Mouse (Mus musculus) urinary bladder, postnatal 4 days (tissue): ENCODE measurements at regions not wholly inside any gene's neighbourhood (a gene's known extent, or its start where the extent isn't known, plus 50 kb on each side); places are given as distances from the start of the nearest gene placed in this dataset.
A peak's percentile ranks its signal among the peaks of the same experiment; 100 is the strongest.
"Not testable (repeated sequence)": the region's sequence is repeated elsewhere in the genome, so short reads cannot be mapped to it uniquely, and the experiment has no call there.

Experiments used
- DNase-seq, 2 experiments: peaks; one replicate each; pipeline ENCODE4 v3.0.0; 2021 to 2022; ENCODE audit warnings: low spot score in 2 of 2

- no peak for DNase-seq
These were observed 68.1 kb upstream of the Adamts18 start for GRCm38 (mm10) chr8:113916649-113917048.

- DNase-seq: no peak
These were observed 68.7 kb upstream of the Adamts18 start for GRCm38 (mm10) chr8:113917197-113917596.

DNA sequence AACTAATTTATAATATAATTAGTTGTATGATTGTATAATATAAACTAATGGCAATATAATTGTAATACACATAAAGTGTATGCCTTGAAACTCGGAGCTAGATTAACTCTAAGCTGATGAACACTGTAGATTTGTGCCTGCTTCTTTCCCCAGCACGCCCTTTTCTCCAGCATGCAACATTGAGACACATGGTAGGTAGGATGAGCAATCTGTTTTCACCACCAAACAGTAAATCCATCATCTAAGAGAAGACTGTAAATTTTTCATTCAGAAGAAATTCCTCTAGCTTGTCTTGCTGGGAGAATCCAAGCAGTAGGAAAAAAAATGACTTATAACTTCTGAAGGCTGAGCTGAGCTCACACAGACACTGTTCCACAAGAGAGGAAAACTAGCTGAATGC, 71.8 kb upstream of the Adamts18 start:
- DNase-seq: no peak

- no peak for DNase-seq
These were observed 74.8 kb upstream of the Adamts18 start for GRCm38 (mm10) chr8:113923381-113923780.

DNA sequence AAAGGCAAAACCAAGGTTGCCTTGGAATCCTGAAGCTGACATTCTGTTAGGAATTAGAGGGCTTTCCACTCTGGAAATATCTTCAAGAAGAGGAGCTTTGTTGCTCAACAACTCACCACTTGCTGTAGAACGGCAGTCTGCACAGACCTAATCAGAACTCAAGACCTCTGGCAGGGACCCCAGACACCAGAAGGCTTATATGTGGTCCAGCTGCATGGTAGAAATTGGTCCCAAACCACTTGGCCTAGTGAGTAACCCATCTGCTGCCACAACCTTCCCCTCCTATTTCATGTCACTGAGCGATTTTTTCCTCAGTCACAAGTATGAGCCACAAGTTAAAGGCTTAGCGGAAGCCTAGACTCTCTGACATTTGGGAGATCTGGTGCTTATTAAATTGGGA, 105.2 kb upstream of the Adamts18 start:
- no peak for DNase-seq

GRCm38 (mm10) chr8:113956439-113957043, 108.0 kb upstream of the Adamts18 start:
- DNase-seq: no peak

- no peak for DNase-seq
These were observed 109.3 kb upstream of the Adamts18 start for GRCm38 (mm10) chr8:113957821-113958220.

DNA sequence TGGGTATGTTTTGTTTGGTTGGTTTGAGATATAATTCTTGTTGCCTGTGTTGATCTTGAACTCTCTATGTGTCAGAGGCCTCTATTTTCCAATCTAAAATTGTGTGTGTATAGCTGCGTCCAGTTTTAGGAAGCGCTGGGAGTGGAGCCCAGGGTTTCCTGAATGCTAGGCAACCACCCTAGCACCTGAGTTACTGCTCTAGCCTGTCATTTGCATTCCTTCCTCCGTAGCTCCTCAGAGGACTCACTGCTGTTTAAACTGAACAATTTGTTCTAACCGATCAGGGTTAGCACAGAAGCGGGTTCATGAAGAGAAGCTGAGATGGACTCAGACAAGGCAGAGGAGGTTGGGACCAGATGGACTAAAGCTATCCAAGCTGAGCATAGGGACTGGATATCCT, 127.3 kb upstream of the Adamts18 start:
- DNase-seq: no peak

DNA sequence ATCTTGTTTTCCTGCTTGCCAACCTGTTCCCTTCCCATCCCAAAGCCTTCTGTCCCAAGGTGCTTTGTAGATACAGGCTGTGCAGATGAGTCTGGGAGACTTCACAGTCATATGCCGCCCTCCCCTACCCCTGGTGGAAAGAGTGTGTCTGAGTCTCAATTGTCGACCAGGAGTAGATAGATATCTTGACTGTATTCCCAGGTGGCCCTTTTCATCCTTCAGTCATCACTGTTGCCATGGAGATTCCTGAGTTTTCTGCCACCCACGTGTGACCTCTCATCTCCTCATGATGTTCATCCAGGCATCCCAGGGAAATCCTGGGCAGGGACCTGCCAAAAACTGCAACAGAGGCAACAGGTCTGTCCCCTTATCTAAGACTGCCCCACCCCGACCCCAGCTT, 128.1 kb upstream of the Adamts18 start:
- no peak for DNase-seq

DNA sequence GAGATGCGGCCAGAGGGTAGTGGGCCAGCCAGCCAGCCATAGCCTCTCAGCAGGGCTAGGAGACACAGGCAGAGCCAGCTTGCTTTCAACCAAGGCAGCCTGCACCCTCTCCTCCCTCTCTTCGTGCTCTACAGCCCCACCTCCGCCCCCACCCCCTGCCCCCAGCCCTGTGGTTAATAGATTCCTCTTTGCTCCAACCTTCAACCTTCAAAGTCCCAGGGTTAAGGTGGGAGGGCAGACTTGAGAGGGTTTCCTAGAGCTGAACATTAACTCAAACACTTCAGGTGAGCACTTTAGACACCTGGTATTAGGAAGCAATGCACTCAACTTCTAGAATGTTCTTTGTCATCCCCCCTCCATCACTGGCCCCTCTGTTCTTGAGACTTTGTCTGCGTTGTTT, 128.5 kb upstream of the Adamts18 start:
- DNase-seq: no peak

- no peak for DNase-seq
These were observed 130.4 kb upstream of the Adamts18 start for GRCm38 (mm10) chr8:113978946-113979345.

GRCm38 (mm10) chr8:113979837-113980236, 131.3 kb upstream of the Adamts18 start:
- DNase-seq: no peak

DNA sequence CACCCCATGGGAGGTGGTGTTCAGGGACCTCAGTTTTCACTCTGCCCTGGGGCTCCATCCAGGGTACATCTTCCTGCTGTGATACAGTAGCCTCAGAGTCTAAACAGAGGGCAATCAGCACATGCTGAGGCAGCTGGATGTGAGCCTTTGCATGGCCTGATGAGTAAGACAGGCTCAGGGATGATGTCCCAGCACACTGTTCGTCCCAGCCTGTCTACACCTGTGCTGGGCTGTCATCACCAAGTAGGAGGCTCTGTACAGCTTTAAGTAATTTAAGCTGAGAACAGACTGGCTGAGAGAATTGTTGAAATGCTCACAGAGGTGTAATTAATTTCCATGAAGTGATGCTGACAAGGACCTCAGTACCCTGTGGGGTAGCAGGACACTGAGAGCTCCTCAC, 132.8 kb upstream of the Adamts18 start:
- no peak for DNase-seq

GRCm38 (mm10) chr8:113984845-113985244, 136.3 kb upstream of the Adamts18 start:
- peak in 1 of 2 experiments; percentile 69 for DNase-seq

GRCm38 (mm10) chr8:113985471-113985870, 136.9 kb upstream of the Adamts18 start:
- DNase-seq: no peak

GRCm38 (mm10) chr8:113985948-113986347, 137.4 kb upstream of the Adamts18 start:
- no peak for DNase-seq

DNA sequence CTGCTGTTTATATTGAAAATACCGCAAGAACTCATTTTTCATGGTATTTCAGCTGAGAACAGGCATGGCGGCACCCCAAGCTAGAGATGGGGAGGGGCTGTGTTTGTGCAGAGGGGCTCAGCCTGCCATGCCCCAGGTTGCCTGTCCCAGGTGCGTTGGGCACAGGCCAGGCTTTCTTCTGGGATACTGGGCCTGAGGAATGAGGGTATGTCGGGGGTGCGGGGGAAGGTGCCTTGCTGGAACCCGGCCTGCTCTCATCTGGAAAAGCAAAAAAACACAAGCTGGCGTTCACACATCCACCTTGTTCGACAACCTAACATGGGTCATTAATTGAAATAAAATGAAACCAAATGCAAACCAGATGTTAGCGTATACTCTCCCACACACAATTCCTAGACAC, 142.2 kb upstream of the Adamts18 start:
- DNase-seq: no peak

DNA sequence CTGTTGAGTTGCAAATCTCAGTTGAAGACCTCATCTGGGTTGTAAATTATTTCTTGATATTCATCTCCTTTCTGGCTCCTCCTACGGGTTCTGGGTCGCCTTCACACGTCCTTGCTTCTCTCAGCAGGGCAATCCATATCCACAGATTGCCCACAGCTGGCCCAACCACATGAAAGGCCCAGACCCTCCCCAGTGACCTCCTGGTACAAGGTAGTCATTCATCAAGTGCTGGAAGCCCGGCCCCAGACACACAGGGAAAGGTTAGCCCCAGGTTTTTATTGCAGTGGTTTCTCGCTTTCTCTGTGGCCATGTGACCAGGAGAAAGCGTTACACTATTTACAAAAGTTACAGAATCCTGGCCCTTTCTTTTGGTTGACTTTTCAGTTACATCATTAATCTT, 134.5 kb upstream of the Nudt7 start:
- no peak for DNase-seq

GRCm38 (mm10) chr8:114001674-114002073, 131.7 kb upstream of the Nudt7 start:
- no peak for DNase-seq

- DNase-seq: no peak
These were observed 128.9 kb upstream of the Nudt7 start for GRCm38 (mm10) chr8:114004436-114004835.

DNA sequence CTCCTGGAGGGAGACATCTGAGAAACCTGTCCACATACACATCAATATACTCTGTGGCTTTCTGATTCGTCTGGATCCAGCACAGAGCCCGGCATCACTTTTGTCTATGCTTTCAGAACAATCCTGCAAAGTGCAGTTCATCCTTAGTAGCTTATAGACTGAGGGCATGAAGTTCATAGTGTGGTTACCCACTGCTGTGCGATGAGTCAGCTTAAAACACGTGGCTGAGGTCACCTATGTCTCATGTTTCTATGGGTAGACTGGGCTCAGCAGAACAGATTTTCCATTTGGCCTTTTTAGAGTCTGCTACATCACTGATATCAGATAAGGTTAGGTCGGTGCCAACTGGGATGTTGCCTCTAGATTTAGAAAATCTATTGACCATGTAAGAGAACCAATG, 126.8 kb upstream of the Nudt7 start:
- DNase-seq: no peak

DNA sequence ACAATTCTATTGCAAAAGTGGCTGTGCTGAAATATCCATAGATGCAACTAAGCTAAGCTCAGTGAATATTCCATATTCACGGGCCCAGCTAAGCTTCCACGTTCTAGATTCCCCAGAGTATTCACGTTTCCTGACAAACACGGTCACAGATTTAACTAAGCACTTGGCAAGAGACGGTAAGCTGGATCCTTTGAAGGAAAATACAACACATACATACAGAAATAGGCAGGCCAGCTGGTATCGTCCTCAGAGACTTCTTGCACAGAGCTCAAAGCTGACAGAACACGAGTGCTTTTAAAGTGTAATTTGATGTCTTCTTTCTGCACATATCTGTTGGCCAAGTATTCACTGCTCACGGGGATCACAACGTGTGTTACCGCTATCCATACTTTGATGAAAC, 126.3 kb upstream of the Nudt7 start:
- DNase-seq: no peak

GRCm38 (mm10) chr8:114018364-114018763, 115.0 kb upstream of the Nudt7 start:
- DNase-seq: no peak

GRCm38 (mm10) chr8:114030141-114030540, 103.2 kb upstream of the Nudt7 start:
- not testable (repeated sequence) for DNase-seq
